Mouse (Mus musculus) kidney, adult 9 months (tissue): ENCODE data around the gene Lrp5.
A peak's percentile ranks its signal among the peaks of the same experiment; 100 is the strongest.

Experiments used
- DNase-seq: peaks from one replicate; pipeline ENCODE4 v3.0.0; 2022

Lrp5 gene

GRCm38 (mm10) chr19:3686215-3686894, at the start of gene Lrp5:
Gene Lrp5, minus strand, starts transcription at chr19:3686564.
- peak; percentile 59 for DNase-seq

DNA sequence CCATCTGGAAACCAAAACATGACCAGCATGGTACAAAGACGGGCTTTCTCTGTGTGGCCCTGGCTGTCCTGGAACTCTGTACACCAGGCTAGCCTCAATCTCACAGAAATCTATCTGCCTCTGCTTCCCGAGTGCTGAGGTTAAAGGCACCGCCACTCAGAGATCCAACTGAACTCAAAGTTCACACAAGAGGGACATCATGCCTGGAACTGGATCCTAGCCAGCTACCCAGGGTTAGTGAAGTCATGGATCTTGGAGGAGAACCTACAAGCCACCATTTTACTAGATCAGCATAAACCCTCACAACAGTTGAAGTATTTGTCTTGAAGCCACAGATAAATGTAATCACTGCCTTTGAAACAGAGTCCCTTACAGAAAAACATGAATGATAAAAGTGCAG, 49.6 kb upstream of the Lrp5 start:
- peak; percentile 38 for DNase-seq

- no peak for DNase-seq
These were observed 44.6 kb upstream of the Lrp5 start for GRCm38 (mm10) chr19:3730781-3731646.

- DNase-seq: no peak
These were observed 42.5 kb upstream of the Lrp5 start for GRCm38 (mm10) chr19:3728901-3729300.

GRCm38 (mm10) chr19:3724779-3725178, 38.4 kb upstream of the Lrp5 start:
- peak; percentile 88 for DNase-seq

DNA sequence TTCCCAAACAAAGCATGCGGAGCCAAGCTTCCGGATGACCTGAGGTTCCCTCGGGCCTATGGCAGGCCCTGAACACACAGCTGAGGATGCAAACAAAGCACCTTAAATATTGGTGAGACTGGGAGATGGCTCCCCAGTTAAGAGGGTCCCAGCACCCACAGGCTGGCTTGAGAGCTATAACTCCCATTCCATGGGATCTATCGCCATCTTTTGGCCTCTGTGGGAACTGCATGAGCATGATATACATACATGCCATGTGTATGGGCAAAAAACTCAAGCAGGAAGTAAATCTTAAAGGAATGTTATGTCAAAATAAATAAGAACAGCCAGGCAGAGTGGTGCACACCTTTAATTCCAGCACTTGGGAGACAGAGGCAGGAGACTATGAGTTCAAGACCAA, 37.5 kb upstream of the Lrp5 start:
- peak; percentile 42 for DNase-seq

DNA sequence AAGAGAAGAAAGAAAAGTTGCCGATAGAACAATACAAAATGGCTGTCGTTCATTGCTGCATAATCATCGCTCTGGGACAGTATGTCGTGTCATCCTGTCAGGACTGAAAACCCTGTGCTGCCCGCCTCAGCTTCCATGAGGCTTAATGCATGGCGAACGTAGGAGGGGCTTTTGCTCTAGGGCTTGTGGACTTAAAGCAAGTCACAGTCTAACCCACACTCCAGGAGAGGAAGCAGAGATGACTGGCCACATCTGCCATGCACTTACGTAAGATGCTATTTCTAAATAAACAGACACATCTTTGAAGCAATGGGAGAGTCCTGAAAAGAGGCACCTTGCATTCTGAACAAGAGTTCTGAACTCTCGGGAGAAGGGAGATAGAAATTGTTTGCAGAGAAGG, 36.8 kb upstream of the Lrp5 start:
- no peak for DNase-seq

- DNase-seq: peak; percentile 80
These were observed 33.1 kb upstream of the Lrp5 start for GRCm38 (mm10) chr19:3719362-3719891.

- DNase-seq: peak; percentile 82
These were observed 32.4 kb upstream of the Lrp5 start for GRCm38 (mm10) chr19:3718481-3719361.

- DNase-seq: no peak
These were observed 28.0 kb upstream of the Lrp5 start for GRCm38 (mm10) chr19:3714381-3714780.

DNA sequence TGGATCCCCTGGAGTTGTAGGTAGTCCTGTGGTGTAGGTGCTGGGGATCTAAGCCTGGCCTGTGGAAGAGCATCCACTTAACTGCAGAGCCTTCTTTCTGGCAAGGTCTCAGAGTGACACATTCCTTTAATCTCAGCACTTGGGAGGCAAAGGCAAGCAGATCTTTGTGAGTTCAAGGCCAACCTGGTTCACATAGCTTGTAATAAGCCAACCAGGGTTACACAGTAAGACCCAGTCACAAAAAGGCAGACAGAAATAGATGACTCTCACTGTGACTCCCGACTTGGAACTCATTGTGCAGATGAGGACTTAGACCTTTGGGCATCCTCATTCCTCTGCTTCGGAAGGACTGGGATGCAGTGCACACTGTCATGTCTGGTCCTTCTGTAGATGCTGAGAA, 24.1 kb upstream of the Lrp5 start:
- DNase-seq: no peak

GRCm38 (mm10) chr19:3709013-3709787, 22.8 kb upstream of the Lrp5 start:
- no peak for DNase-seq

GRCm38 (mm10) chr19:3708078-3709012, 22.0 kb upstream of the Lrp5 start, which contains the start of gene 1810055G02Rik:
Gene 1810055G02Rik, plus strand, starts transcription at chr19:3708293.
- DNase-seq: peak; percentile 99

- no peak for DNase-seq
These were observed 21.2 kb upstream of the Lrp5 start for GRCm38 (mm10) chr19:3707553-3707952.

GRCm38 (mm10) chr19:3706258-3706657, 19.9 kb upstream of the Lrp5 start:
- DNase-seq: no peak

DNA sequence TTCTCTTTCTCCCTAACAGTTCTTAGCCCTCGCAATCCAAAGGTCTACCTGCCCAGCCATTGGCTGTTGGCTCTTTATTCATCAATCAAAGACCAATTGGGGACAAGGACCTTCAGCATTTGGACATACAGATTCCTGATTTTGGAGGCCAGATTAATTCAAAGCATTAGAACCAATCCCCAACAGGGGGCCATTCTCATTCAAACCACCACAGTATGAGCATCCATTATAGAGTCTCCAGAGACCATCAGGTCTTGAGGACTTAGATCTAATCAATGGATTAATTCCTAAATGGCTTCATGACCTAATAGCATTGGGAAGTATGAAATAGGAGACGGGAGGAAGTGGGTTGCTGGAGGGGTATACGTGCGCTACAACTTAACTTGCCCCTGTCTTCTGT, 16.1 kb upstream of the Lrp5 start:
- DNase-seq: no peak

DNA sequence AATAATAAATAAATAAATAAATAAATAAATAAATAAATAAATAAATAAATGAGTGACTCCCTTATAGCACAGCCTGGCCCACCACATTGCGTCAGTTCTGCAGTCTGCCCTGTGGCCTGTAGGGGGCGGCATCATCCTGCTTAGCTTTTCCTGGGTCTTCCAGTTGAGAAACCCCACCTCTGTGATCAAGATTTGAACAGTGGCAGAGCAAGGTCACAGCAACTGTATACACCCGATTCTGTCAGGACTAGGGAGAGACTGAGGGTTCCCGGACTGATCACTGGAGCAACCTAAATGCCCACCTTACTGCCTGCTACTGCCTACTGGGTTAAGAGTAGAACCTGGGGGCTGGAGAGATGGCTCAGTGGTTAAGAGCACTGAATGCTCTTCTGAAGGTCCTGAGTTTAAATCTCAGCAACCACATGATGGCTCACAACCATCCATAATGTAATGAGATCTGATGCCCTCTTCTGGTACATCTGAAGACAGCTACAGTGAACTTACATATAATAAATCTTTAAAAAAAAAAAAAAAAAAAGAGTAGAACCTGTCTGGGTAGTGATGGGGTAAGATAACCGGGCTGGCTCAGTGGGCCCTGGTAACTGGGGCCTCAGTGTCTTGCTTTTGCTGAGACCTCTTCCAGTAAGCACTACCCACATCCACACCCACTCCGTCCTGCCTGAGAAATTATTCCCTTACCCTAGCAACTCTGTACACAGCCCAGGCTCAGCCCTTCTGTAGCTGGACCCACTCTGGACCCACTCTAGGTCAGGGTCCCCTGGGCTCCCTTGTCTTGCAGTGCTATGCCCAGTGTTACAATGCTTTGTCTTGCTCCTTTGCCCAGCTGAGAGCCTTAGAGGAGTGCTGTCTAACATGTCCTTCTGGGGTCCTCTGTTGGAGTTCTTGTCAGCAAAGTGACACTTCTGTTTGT, 13.4 kb upstream of the Lrp5 start:
- DNase-seq: peak; percentile 87

DNA sequence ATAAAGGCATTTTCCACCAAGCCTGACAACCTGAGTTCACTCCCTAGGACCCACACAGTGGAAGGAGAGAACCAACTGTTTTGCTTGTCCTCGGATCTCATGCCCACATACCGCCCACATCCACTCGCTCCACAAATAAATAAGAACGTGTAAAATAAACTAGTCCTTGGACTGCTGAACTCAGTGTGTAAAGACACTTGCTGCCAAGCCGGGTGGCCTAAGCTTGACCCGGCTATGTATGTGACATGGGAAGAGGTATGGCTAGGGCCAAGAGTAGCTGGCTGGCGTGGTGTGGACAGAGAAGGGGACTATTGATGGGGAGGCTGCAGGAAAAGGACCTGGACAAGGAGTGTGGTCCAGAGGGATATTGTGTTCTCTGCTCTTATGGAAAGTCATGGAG, 11.7 kb upstream of the Lrp5 start:
- no peak for DNase-seq

- no peak for DNase-seq
These were observed 9.6 kb upstream of the Lrp5 start for GRCm38 (mm10) chr19:3695976-3696375.

DNA sequence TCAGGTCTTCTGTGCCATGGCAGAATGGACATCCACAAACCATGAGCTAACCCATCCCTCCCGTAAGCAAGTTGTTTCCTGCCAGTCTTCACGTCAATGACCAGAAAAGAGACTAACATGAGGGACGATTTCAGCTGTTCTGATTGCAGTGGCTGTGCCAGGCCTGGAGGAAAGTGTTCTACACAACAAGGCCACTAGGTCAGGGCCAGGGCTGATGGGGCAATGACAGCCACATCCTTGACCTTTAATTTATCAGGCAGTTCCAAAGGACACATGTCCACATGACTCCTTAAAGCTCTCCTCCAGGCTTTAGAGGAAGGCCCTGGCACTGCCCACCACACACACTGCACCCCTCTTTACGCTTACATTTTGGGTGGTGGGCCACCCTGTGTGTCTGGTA, 9.1 kb upstream of the Lrp5 start:
- DNase-seq: no peak
